Mouse (Mus musculus) C2C12 (cell line): ENCODE results near the gene Tmem38b. TPM values are rescaled to one million over a fixed set of nuclear protein-coding genes. Genes with fewer than 3 reads are reported as not detected.

Experiments
- H3K27me3 ChIP-seq: one replicate; pipeline ENCODE4 v1.6.1; 2011; ENCODE audit not compliant: control insufficient read depth, insufficient read depth, insufficient read length
- H3K36me3 ChIP-seq: one replicate; pipeline ENCODE4 v1.6.1; 2011; ENCODE audit not compliant: control insufficient read depth, insufficient read depth
- H3K4me3 ChIP-seq: one replicate; pipeline ENCODE4 v1.5.1; 2011; ENCODE audit warnings: mild to moderate bottlenecking, control low read depth; ENCODE audit not compliant: poor library complexity, insufficient read depth, severe bottlenecking
- H3K79me2 ChIP-seq: one replicate; pipeline ENCODE4 v1.6.1; 2011; ENCODE audit not compliant: control insufficient read depth, insufficient read depth
- H3K79me3 ChIP-seq: one replicate; pipeline ENCODE4 v1.6.1; 2011; ENCODE audit warnings: low read depth, control low read depth
- H3ac ChIP-seq: one replicate; pipeline ENCODE3; 2011; ENCODE audit warnings: low read depth; ENCODE audit not compliant: control insufficient read depth, insufficient read length
- CEBPB ChIP-seq: IDR thresholded peaks from one replicate; pipeline ENCODE4 v1.6.1; 2011; ENCODE audit warnings: low read depth, mild to moderate bottlenecking, control low read depth, moderate library complexity
- CTCF ChIP-seq: IDR thresholded peaks from one replicate; pipeline ENCODE4 v1.5.1; 2011; ENCODE audit not compliant: control insufficient read depth, insufficient read depth, insufficient read length
- FOSL1 ChIP-seq: IDR thresholded peaks from one replicate; pipeline ENCODE4 v1.8.0; 2011; ENCODE audit warnings: mild to moderate bottlenecking, low read length; ENCODE audit not compliant: poor library complexity, insufficient read depth, severe bottlenecking
- MAX ChIP-seq: IDR thresholded peaks from one replicate; pipeline ENCODE4 v1.6.1; 2011; ENCODE audit warnings: mild to moderate bottlenecking, control low read depth
- MYOD1 ChIP-seq: IDR thresholded peaks from one replicate; pipeline ENCODE4 v1.6.1; 2011; ENCODE audit warnings: low read depth; ENCODE audit not compliant: control insufficient read depth, insufficient read length
- MYOG ChIP-seq: IDR thresholded peaks from one replicate; pipeline ENCODE4 v1.6.1; 2011; ENCODE audit not compliant: control insufficient read depth, insufficient read length; ENCODE audit errors: extremely low read depth
- USF1 ChIP-seq: IDR thresholded peaks from one replicate; pipeline ENCODE4 v1.6.1; 2011; ENCODE audit warnings: low read depth, mild to moderate bottlenecking, control low read depth, moderate library complexity
- polyA plus RNA-seq: library from polyadenylated mRNA; unstranded; fragments of >200 nt; fragmentation: generic; extraction: Trizol; gene quantifications from one replicate; pipeline ENCODE4 v1.2.1, GENCODE M21; 2012; ENCODE audit warnings: missing spikeins

Tmem38b gene
- polyA plus RNA-seq, 1 experiment, result 5.6 TPM

- Histone ChIP-seq H3K36me3 (no peaks in the 10 kb centered on the region), H3K79me2 (no peaks in the 10 kb centered on the region), H3K4me3 (no peak overlapping the region), H3ac (no peak overlapping the region), H3K79me3 (no peaks in the 10 kb centered on the region), H3K27me3 (no peaks in the 10 kb centered on the region)
- TF ChIP-seq USF1, result no peak
- no peak for TF ChIP-seq MYOG
- TF ChIP-seq CTCF, result no peak
- TF ChIP-seq CEBPB, result no peak
- TF ChIP-seq FOSL1, result no peak
- no peak for TF ChIP-seq MAX
- no peak for TF ChIP-seq MYOD1
These were observed 57.3 kb downstream of the Tmem38b start for GRCm38 (mm10) chr4:53882921-53883682.

GRCm38 (mm10) chr4:53884351-53885245, 58.8 kb downstream of the Tmem38b start:
- TF ChIP-seq MAX, result no peak
- no peak for TF ChIP-seq MYOD1
- no peak for TF ChIP-seq CEBPB
- Histone ChIP-seq H3K79me3 (no peaks in the 10 kb centered on the region), H3ac (no peak overlapping the region), H3K27me3 (no peaks in the 10 kb centered on the region), H3K79me2 (no peaks in the 10 kb centered on the region), H3K4me3 (no peak overlapping the region), H3K36me3 (no peaks in the 10 kb centered on the region)

- no peak for TF ChIP-seq CEBPB
- no peak for TF ChIP-seq FOSL1
- TF ChIP-seq MYOG, result no peak
- no peak for TF ChIP-seq MAX
- TF ChIP-seq MYOD1, result no peak
- TF ChIP-seq USF1, result no peak
- no peak for TF ChIP-seq CTCF
- H3K79me3 ChIP-seq, result no peaks in the 10 kb centered on the region
- no peak overlapping the region for H3ac ChIP-seq
- H3K4me3 ChIP-seq, result no peak overlapping the region
- no peaks in the 10 kb centered on the region for H3K36me3 ChIP-seq
- no peaks in the 10 kb centered on the region for H3K27me3 ChIP-seq
- no peaks in the 10 kb centered on the region for H3K79me2 ChIP-seq
These were observed 60.7 kb downstream of the Tmem38b start for GRCm38 (mm10) chr4:53886342-53887088.

GRCm38 (mm10) chr4:53895335-53895734, 69.5 kb downstream of the Tmem38b start:
- Histone ChIP-seq H3K36me3 (no peaks in the 10 kb centered on the region), H3K79me3 (no peaks in the 10 kb centered on the region), H3K27me3 (no peaks in the 10 kb centered on the region), H3K4me3 (no peak overlapping the region), H3K79me2 (no peaks in the 10 kb centered on the region), H3ac (no peak overlapping the region)
- TF ChIP-seq USF1, result no peak
- no peak for TF ChIP-seq MAX
- TF ChIP-seq FOSL1, result no peak
- TF ChIP-seq MYOD1, result no peak
- TF ChIP-seq CEBPB, result no peak
- TF ChIP-seq MYOG, result no peak

GRCm38 (mm10) chr4:53896150-53896833, 70.4 kb downstream of the Tmem38b start:
- no peak overlapping the region for H3ac ChIP-seq
- no peaks in the 10 kb centered on the region for H3K36me3 ChIP-seq
- H3K27me3 ChIP-seq, result no peaks in the 10 kb centered on the region
- H3K79me2 ChIP-seq, result no peaks in the 10 kb centered on the region
- no peaks in the 10 kb centered on the region for H3K79me3 ChIP-seq
- no peak for TF ChIP-seq MYOD1
- no peak overlapping the region for H3K4me3 ChIP-seq
